Mouse (Mus musculus) kidney, adult 2 months (tissue): Measurements from ENCODE around the gene Ube4a.

ENCODE experiments used
- CTCF ChIP-seq: fragments of 200-500 bp; conservative IDR thresholded peaks from 2 replicates; pipeline ENCODE4 v1.5.1; 2011; ENCODE audit warnings: low read depth, mild to moderate bottlenecking, control low read depth, low read length, moderate library complexity, mixed read lengths; ENCODE audit not compliant: insufficient read depth, insufficient read length
- POLR2A ChIP-seq: fragments of 200-500 bp; IDR thresholded peaks from one replicate; pipeline ENCODE4 v1.6.1; 2011; ENCODE audit warnings: low read depth, low read length, control low read depth

DNA sequence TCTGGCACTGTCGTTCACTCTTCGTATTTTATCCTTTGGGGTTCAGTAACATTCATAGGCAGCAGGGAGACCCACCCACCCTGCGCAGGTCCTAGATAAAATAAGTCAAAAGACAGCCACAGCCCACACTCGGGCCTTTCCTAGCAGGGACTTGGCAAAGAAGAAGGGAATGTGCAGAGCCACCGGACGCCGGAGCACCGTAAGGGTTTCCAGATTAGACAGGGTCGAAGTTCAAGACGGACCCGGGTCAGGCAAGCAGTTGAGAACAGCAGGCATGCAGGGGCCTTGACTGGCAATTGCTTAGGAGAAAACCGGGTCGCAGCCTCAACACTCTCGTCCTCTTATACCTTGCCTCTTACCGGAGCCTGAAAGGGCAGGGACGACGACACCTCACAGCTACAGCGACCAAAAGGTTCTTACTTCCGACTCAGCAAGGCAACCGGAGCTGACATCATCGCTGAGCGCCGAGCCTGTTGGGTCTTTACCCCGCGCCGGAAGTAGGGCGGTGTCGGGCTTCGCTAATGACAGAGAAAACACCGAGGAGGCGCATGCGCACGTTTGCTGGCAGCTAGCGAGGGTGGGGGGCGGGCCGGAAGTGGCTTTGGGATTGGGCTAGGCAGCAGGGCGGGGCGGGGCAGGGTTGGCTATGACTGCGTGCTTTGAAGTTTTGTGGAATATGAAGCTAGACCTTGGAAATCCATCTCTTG lies at the start of gene Ube4a:
- TF ChIP-seq POLR2A (peak; percentile 79), CTCF (no peak)
